Mouse (Mus musculus) frontal cortex, adult (tissue): ENCODE measurements around the gene Proser3.

Experiments used
- ATAC-seq: cut with Nextera tagmentation; 2 replicates; pipeline ENCODE4 v1.9.2; 2017; ENCODE audit warnings: mild to moderate bottlenecking, moderate library complexity, mixed read lengths; ENCODE audit not compliant: low TSS enrichment

Proser3 gene

GRCm38 (mm10) chr7:30579950-30580349 is 27.9 kb upstream of the Proser3 start:
- no peak for ATAC-seq

DNA sequence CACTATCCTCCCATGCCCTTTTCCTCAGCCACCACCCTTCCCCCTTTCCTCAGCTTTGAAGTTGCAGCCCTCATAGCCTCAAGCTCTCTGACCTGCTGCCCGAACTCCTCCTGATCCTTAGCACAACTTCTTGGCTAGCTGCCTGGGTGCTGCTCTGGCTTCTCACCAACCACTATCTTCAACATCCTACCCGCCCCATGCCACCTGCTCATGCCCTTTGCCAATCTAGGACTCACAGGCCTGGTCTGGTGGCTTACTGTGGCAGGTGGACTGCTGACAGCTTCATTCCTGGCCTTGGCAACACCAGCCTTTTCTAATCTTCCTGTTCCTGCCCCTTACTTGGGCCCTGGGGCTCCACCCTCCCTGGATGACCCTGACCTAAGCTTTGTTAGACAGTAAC is 20.9 kb upstream of the Proser3 start:
- no peak for ATAC-seq

DNA sequence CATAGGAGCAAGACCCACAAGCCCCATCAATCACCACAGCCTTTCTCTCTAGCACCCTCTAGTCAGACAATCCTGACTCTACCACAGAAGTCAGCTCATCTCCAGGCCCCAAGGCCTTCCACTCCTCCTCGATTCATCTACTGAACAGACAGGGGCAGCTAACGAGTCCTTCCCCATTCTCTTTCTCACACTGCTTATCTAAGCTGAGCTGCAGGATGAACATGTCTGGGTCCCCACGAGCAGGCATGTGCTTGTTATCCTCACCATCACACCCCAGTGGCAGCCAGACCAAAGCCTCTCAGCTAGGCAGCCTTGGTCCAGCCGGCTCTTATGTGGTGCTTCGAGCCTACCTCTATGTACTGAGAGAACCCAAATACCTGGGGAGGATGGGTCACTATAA is 20.3 kb upstream of the Proser3 start:
- no peak for ATAC-seq

GRCm38 (mm10) chr7:30567555-30567954 is 15.5 kb upstream of the Proser3 start:
- no peak for ATAC-seq

DNA sequence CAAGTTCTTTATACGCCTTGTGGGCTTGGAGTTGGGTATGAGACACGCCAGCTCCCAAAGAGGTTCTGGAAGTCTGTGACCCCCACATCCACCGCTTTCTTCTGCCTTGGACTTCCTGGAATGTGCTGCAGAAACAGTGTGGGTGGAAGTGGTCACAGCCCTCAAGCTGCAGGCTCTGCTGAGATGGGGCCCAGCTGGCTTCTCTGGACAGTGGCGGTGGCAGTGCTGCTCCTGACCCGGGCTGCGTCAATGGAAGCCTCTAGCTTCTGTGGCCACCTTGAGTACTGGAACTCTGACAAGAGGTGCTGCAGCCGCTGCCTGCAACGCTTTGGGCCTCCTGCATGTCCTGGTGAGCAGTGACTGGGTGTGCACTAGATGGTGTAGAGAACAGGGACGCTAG is 13.9 kb upstream of the Proser3 start:
- no peak for ATAC-seq

DNA sequence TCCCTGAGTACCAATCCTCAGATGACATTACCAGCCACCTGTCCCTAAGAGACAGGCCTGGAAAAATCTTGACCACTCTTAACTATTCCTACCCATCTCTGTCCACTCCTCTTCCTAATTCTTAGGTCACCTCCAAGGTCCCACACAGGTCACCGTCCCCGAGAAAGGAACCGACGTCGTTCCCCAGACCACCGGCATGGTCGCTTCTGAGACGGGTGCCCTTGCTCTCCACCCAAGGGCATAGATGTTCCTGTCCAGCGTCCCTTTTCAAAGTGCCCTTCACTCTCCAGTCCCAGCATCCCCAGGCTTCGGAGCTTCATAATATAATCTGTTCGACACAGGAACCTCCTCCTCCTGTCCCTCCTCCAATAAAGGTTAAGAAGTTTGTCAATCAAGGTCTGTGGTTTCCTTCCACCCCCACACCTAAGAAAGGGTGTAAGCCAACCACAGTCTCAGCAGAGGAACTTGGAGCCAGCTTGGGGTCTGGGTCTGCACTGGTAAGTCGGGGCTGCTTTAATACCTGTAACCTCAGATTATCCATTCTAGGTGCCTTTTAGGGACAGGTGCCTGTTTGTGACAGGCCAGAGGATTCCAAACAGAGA is 13.0 kb upstream of the Proser3 start, which contains the start of gene Igflr1:
Gene Igflr1 (plus strand): TSS at position 458 of the 602 bp plus-strand sequence.
- no peak for ATAC-seq

GRCm38 (mm10) chr7:30563906-30564280 is 11.8 kb upstream of the Proser3 start:
- no peak for ATAC-seq

DNA sequence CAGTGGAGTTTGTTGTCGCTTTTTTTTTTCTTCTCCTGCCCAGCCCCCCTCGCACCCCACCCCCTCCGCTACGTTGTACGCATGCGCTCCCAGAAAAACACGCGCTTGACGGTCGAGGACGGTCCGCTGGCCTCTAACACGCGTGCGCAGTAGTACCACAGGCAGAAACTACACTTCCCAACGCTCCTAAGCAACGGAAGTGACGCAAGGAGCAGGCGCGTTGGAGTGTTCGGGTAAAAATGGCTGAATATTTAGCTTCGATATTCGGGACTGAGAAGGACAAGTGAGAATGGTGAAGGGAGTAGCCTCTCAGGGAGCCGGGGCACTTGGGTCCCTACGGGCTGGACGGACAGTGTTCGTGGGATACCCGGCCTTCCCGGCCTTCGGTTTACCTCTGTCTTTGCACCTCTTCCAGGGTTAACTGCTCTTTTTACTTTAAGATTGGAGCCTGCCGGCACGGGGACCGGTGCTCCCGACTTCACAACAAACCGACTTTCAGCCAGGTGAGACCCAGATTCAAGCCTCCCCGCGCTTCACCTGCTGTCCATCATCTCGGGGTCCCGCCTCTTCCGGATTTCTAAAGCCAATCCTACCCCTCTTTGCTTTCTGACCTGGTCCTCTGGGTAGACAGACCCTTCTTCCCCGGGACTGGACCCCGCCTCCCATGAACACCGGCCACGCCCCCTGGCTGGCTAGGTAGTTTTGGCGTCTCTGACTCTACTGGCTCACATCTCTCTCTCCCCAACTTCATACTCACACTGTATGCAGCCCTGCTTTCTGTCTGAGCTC is 11.2 kb upstream of the Proser3 start, which contains the start of the genes U2af1l4, Gm49396 and Psenen:
Gene U2af1l4 (plus strand): TSS at position 185 of the 789 bp plus-strand sequence.
Gene Gm49396 (plus strand): TSS at position 228 of the 789 bp plus-strand sequence.
Gene Psenen (minus strand): TSS at position 511 of the 789 bp plus-strand sequence.
- peak; percentile 66 for ATAC-seq

- no peak for ATAC-seq
Measured at GRCm38 (mm10) chr7:30562526-30563116, 10.5 kb upstream of the Proser3 start.

- ATAC-seq, result no peak
Measured at GRCm38 (mm10) chr7:30560296-30560695, 8.2 kb upstream of the Proser3 start.

- peak; percentile 76 for ATAC-seq
Measured at GRCm38 (mm10) chr7:30559443-30559954, 7.4 kb upstream of the Proser3 start, which contains the start of gene Lin37. Lin37 (minus strand) TSS chr7:30559838.

DNA sequence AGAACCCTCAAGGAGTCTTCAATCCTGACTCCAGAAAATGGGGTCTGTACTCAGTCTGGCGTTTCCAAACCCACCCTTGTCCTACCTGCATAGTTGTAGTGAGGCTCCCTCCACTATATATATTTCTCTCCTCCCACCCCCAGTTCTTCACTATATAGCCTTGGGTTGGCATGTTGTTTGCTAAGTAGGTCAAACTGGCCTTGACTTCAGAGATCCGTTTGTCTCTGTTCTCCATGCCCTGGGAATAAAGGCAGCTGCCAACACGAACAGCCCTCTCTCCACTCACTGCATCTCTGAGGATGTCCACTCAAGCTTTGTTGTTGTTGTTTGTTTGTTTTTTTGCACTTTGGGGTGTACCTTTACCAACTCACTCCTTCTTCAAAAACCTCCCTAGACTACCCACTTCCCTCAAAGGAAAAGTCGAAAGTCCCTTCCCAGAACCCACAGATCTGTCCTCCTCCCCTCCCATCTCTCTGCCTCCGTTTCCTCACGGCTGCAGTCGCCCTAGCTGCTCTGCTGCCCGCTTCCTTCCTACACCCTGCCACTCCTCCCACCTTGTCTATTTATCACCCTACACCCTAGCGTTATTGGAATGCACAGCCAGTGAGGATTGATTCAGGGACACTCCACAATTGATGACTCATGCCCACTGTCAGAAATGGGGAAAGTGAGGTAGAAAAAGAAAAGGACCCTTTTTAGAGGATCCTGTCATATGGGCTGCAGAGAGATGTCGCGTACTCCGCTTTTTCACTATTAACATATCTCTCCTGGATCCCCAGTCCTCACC is 6.8 kb upstream of the Proser3 start:
- ATAC-seq, result no peak

DNA sequence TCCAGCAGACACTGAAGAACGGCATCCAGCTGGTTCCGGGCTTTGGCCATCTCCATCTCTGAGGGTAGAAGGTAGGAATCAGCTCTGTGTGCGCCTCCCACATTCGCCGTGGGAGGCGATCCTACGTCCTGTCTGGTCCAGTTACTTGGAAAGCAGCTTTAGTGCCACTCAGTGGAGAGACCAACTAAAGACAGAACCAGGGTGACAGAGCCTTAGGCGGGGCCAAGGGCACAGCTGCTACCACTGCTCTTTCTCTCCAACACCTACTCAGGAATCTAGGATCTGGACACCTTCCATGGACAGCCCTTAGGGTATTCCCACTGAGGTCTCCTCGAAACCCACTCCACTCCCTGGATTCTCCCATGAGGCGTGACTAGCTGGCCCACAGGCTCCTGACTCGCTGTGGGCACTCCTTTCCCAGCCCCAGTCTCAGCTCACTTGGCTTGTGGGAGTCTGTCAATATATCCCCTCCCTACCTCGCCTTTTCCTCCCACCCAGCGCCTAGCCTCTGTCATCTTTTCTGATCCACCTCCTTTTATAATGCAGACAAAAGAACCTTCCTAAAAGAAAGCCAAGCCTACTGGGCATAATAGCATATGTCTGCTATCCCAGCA is 5.9 kb upstream of the Proser3 start:
- no peak for ATAC-seq

DNA sequence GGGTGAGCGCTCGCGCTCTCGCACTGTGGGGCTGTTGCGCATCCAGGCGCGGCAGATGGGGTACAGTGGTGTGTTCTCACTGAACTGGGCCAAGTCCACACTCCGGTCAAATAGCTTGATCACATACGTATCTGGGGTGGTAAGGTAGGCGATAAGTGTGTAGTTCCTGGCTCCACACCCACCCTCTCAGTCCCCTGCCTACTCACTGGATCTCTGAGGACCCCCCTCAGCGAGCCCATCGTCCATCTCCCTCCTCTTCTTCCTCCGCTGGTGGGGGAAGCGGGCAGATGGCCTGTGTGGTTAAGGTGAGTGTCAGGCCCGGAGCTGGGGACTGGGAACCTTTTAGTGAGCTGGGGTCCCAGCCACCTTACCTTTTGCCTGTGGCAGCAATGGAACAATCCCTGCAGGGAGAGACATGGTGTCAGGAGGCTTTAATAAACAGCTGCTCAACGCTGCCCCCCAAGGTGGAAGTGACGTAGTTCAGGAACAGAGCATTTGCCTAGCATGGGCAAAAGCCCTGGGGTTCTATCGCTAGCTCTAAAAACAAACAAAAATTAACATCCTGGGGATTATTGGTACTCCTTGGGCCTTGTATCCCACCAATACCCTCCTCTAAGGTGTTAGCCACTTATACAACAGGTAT is 4.9 kb upstream of the Proser3 start:
- no peak for ATAC-seq

DNA sequence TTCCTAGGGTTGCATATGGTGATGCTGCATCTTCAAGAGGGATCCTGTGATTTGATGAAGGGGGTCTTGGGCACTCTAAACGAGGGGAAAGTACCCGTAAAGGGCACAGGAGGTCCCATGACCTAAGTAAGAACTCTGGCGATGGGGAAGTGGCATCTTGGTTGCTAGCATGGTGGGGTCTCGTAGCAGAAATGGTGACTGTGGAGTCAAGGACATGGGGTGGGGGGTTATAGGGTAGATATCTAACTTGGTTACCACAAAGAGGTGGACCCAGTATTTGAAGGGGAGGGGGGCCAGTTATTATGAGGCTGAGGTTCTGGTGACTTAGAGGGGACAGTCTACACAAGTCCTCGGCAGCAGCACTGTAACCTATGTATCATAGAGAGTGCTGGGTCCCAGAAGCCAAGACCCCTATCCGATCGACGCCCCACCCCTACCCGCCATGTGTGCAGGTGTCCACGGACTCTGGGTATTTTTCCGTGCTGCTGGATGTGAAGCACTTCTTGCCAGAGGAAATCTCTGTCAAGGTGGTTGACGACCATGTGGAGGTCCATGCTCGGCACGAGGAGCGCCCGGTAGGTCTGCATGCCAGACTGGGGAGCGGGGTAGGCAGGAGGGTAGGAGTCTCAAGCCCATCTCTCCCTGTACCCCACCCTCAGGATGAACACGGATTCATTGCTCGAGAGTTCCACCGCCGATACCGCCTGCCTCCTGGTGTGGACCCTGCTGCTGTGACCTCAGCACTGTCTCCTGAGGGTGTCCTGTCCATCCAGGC is 1.9 kb upstream of the Proser3 start:
- no peak for ATAC-seq

DNA sequence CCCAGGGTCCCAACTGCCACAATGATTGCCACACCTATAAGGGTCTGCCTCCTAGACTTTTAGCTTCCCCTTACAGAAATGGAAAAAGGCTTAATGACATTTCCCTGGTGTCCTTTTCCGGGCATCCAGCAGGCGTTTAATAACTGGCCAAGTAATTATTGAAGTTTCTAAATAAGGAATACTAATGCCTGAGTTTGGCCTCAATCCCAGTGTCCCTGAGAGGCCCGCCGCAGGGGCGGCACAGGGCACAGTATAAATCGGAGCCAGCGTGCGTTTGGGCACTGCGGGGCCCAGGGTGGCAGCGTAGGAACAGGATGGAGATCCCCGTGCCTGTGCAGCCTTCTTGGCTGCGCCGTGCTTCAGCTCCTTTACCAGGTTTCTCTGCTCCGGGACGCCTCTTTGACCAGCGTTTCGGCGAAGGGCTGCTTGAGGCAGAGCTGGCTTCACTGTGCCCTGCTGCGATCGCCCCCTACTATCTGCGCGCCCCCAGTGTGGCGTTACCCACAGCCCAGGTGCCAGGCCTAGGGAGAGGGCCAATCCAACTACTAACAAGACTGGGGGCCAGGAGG is 1.0 kb upstream of the Proser3 start:
- ATAC-seq, result 0 out of 2 replicates have a peak, but pooled peaks have one; percentile 14

GRCm38 (mm10) chr7:30551445-30552101 is 526 bp downstream of the Proser3 start:
- peak; percentile 25; the same call in 1 of the 2 replicates for ATAC-seq

- ATAC-seq, result no peak
Measured at GRCm38 (mm10) chr7:30550603-30551002, 1.5 kb downstream of the Proser3 start.

GRCm38 (mm10) chr7:30549880-30550279 is 2.2 kb downstream of the Proser3 start:
- no peak for ATAC-seq
